Mouse (Mus musculus): Measurements from ENCODE around the gene 1110025L11Rik.
A peak's percentile ranks its signal among the peaks of the same experiment; 100 is the strongest.
"Not testable (repeated sequence)": the region's sequence is repeated elsewhere in the genome, so short reads cannot be mapped to it uniquely, and the experiment has no call there.

The 1110025L11Rik gene

GRCm38 (mm10) chr16:89063902-89064301 lies at the start of gene 1110025L11Rik:
Gene 1110025L11Rik, minus strand, starts transcription at chr16:89064002.
- not testable (repeated sequence) for DNase-seq

DNA sequence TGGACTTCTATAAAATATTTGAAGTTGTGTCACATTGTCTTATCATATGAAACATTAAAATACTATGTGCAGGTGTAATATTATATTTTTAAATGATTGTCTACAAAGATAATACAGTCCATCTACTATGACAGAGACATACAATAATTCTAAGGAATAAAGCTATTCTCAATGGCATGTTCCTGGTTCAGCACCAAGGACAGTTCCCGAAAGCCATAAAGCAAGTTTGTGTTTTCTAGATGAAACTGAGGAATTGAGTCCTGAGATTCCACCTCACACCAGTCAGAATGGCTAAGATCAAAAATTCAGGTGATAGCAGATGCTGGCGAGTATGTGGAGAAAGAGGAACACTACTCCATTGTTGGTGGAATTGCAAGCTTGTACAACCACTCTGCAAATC lies 7.2 kb upstream of the 1110025L11Rik start:
- DNase-seq, result peak in 1 of 2 experiments; percentile 12

- no peak for DNase-seq
Observed at GRCm38 (mm10) chr16:89047783-89048182, 16.0 kb downstream of the 1110025L11Rik start, which contains the start of gene Krtap6-5. Gene Krtap6-5, minus strand, starts transcription at chr16:89047883.

DNA sequence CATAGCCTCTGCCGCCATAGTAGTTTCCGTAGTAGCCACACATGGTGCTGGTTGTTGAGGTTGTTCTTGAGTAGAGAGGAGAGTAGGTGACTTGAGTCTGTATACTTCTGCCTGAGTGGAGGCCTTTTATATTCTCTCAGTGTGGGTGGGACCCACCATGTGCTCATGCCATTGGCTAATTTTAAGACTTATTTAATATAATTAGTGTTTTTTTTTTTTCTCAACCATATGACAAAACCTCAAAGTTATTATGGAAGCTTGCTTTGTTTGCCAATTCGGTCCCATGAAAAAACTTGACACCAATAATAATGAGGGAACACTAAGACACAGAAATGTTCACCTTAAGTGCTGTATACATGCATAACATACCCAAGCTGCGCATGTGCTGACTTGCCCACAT lies 22.4 kb downstream of the 1110025L11Rik start, which contains the start of gene Gm10228:
Gene Gm10228, minus strand, starts transcription at position 101 of the 400 bp plus-strand sequence.
- not testable (repeated sequence) for DNase-seq

DNA sequence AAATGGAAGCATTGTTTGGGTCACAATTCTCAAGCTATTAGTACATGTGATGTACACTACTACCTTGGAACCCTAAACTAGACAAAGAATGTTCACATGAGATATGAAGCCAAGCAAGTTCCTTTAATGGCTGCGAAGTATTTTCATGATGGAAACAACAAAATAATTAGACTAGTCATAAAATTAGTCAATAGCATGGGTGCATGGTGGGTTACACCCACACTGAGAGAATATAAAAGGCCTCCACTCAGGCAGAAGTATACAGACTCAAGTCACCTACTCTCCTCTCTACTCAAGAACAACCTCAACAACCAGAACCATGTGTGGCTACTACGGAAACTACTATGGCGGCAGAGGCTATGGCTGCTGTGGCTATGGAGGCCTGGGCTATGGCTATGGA lies 32.4 kb downstream of the 1110025L11Rik start, which contains the start of gene Krtap6-1:
Gene Krtap6-1, plus strand, starts transcription at position 301 of the 400 bp plus-strand sequence.
- DNase-seq, result not testable (repeated sequence)

GRCm38 (mm10) chr16:89014984-89015383 lies 48.8 kb downstream of the 1110025L11Rik start, which contains the start of gene Gm10229:
Gene Gm10229, plus strand, starts transcription at chr16:89015284.
- not testable (repeated sequence) for DNase-seq

DNA sequence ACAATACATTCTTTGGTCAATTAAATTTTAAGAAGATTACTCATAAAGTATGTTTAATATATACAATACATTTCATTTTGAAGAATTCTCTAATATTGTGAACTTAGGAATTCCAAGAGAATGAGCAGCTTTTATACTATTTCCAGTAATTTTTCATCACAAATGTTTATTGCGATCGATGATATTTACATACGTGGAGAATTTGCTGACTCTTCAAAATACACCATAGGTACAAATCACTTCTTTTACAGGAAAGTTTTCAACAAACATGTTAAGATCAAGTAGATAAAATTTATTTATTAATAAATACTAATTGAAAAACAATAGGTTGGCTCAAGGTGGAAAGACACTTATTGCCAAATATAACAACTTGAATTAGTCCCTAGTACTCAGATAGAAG lies 49.8 kb downstream of the 1110025L11Rik start:
- no peak for DNase-seq
